Mouse (Mus musculus) neural tube, embryonic 15.5 days (tissue): ENCODE measurements at regions not wholly inside any gene's neighbourhood (a gene's known extent, or its start where the extent isn't known, plus 50 kb on each side); places are given as distances from the start of the nearest gene placed in this dataset.

Source experiments
- ATAC-seq: fragments of 200-750 bp; cut with Nextera tagmentation; 2 replicates; pipeline ENCODE4 v1.8.0; 2017; ENCODE audit warnings: mild to moderate bottlenecking, moderate TSS enrichment, moderate library complexity; ENCODE audit not compliant: low FRiP score
- H3K27ac ChIP-seq: fragments of 300-500 bp; sonication (generic); replicated peaks from 2 replicates; pipeline ENCODE4 v1.5.1; 2015; ENCODE audit warnings: mild to moderate bottlenecking, inconsistent platforms
- H3K27me3 ChIP-seq: fragments of 300-500 bp; sonication (generic); replicated peaks from 2 replicates; pipeline ENCODE4 v1.6.1; 2015; ENCODE audit warnings: inconsistent platforms
- H3K36me3 ChIP-seq: fragments of 300-500 bp; sonication (generic); 2 replicates; pipeline ENCODE4 v1.6.1; 2015; ENCODE audit warnings: inconsistent platforms
- H3K4me1 ChIP-seq: fragments of 300-500 bp; sonication (generic); 2 replicates; pipeline ENCODE4 v1.6.1; 2015; ENCODE audit warnings: inconsistent platforms
- H3K4me2 ChIP-seq: fragments of 300-500 bp; sonication (generic); 2 replicates; pipeline ENCODE4 v1.6.1; 2015; ENCODE audit warnings: inconsistent platforms, mild to moderate bottlenecking, moderate library complexity
- H3K4me3 ChIP-seq: fragments of 300-500 bp; sonication (generic); replicated peaks from 2 replicates; pipeline ENCODE4 v1.5.1; 2015; ENCODE audit warnings: mild to moderate bottlenecking, inconsistent platforms
- H3K9ac ChIP-seq: fragments of 300-500 bp; sonication (generic); replicated peaks from 2 replicates; pipeline ENCODE4 v1.6.1; 2015; ENCODE audit warnings: mild to moderate bottlenecking, inconsistent platforms
- H3K9me3 ChIP-seq: fragments of 300-500 bp; sonication (generic); replicated peaks from 2 replicates; pipeline ENCODE4 v1.6.1; 2016; ENCODE audit warnings: inconsistent platforms
- WGBS: fragments of 180-500 bp; shearing (Covaris S2); methylation state at CpG from one replicate; pipeline ENCODE4 v1.1.7; 2015; ENCODE audit warnings: mixed read lengths; 5-methylcytosine and 5-hydroxymethylcytosine counted together

- peak overlapping the region; percentile 6; the same call in 1 of the 2 replicates for H3K4me3 ChIP-seq
- WGBS, result 3% methylated on average over 25 of the region's 25 CpGs
- H3K27me3 ChIP-seq, result peaks cover 4% of the 10 kb centered on the region; the same call in 1 of the 2 replicates
- no peaks in the 10 kb centered on the region for H3K9me3 ChIP-seq
- H3K4me1 ChIP-seq, result peaks cover 20% of the 10 kb centered on the region
- no peak for ATAC-seq
- no peak overlapping the region for H3K9ac ChIP-seq
- no peaks in the 10 kb centered on the region for H3K36me3 ChIP-seq
- peak overlapping the region; percentile 48 for H3K4me2 ChIP-seq
- no peak overlapping the region for H3K27ac ChIP-seq
Observed at GRCm38 (mm10) chr13:59971231-59972092, 148.5 kb upstream of the Tut7 start.

DNA sequence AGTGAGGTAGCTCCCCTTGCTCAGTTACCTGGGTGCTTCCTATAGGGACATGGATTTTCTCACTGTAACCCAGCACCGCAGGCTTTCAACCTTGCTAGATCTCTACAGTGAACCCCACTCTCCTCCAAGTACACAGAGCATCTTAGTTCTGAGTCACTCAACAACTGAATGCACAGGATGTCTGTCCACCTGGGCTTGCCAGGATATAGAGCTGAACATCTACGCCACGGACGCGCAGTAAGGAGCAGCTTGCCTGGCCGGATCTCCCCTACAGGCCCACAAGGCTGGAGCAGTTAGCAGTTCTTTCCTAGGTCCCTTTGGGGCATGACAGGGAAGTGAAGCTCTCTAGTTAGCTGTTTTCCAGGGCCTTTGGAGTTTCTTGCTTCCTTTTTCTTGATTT, 147.5 kb upstream of the Tut7 start:
- no peaks in the 10 kb centered on the region for H3K9me3 ChIP-seq
- H3K9ac ChIP-seq, result no peak overlapping the region
- no peak for ATAC-seq
- H3K4me2 ChIP-seq, result no peak overlapping the region
- WGBS, result 67% methylated on average over 6 of the region's 6 CpGs
- H3K36me3 ChIP-seq, result no peaks in the 10 kb centered on the region
- H3K4me1 ChIP-seq, result peaks cover 12% of the 10 kb centered on the region
- no peak overlapping the region for H3K27ac ChIP-seq
- H3K4me3 ChIP-seq, result no peak overlapping the region
- peaks cover 4% of the 10 kb centered on the region; the same call in 1 of the 2 replicates for H3K27me3 ChIP-seq

DNA sequence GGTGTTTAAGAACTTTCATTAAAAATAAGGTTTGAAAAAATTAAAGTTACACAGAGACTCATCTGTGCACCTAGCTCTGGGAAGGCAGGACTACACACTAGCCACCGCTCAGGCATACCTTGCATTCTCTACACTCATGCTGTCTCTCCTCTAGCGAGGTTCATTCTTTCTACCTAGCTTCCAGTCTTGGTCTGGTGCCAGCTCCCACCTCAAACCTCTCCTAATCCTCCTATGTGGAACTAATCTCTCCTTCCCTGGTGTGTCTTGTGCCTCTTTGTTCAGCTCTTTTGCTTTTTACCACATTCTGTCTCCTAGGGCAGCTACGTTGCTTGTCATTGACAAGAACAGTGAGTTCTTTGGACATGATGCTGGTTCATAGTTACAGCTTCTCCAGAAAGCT, 146.5 kb upstream of the Tut7 start:
- no peak overlapping the region for H3K9ac ChIP-seq
- H3K27me3 ChIP-seq, result peaks cover 4% of the 10 kb centered on the region; the same call in 1 of the 2 replicates
- H3K4me1 ChIP-seq, result peaks cover 12% of the 10 kb centered on the region
- H3K27ac ChIP-seq, result no peak overlapping the region
- ATAC-seq, result no peak
- no peak overlapping the region for H3K4me3 ChIP-seq
- WGBS, result 75% methylated on average over 3 of the region's 3 CpGs
- no peaks in the 10 kb centered on the region for H3K36me3 ChIP-seq
- no peaks in the 10 kb centered on the region for H3K9me3 ChIP-seq
- H3K4me2 ChIP-seq, result no peak overlapping the region

DNA sequence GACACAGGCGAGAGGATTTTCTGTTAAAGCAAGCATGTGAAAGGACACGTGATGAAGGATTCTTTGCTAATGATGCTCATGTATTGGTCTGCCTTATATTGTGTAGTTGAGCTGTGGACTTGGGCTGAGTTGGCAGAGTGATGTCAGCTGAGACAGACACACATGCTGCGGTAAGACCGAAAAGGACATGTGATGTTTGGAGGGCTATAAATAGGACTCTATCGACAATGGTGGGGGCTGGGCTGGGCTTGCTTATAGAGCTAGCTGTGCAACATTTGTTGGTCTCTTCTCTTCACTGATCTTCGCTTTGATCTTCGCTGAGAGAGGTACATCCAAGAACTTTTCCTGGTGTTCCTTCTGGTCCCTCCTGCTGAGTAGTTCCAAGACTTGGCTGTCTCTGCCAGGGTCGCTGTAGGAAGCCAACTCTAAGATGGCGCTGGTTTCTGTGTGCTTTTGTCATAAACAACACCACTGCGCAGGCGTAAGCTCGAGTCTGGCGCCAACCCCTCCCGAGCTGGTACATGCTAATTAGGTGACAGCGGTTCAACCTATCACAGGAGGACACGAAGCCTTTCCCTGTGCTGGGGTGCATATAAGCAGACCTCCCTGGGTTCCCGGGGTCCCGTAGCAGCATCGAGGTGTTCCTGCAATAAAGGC, 145.8 kb upstream of the Tut7 start:
- H3K9ac ChIP-seq, result no peak overlapping the region
- WGBS, result 88% methylated on average over 19 of the region's 19 CpGs
- no peak for ATAC-seq
- H3K4me2 ChIP-seq, result no peak overlapping the region
- peaks cover 12% of the 10 kb centered on the region for H3K4me1 ChIP-seq
- H3K36me3 ChIP-seq, result no peaks in the 10 kb centered on the region
- peaks cover 4% of the 10 kb centered on the region; the same call in 1 of the 2 replicates for H3K27me3 ChIP-seq
- no peaks in the 10 kb centered on the region for H3K9me3 ChIP-seq
- no peak overlapping the region for H3K4me3 ChIP-seq
- H3K27ac ChIP-seq, result no peak overlapping the region

- Histone ChIP-seq H3K9me3 (no peaks in the 10 kb centered on the region), H3K4me3 (no peak overlapping the region), H3K36me3 (no peaks in the 10 kb centered on the region), H3K27me3 (peaks cover 4% of the 10 kb centered on the region; the same call in 1 of the 2 replicates), H3K4me1 (peaks cover 7% of the 10 kb centered on the region), H3K4me2 (no peak overlapping the region), H3K27ac (no peak overlapping the region; the same call in 1 of the 2 replicates), H3K9ac (no peak overlapping the region)
- ATAC-seq, result no peak
- whole genome bisulfite sequencing, result 69% methylated on average over 17 of the region's 17 CpGs
Observed at GRCm38 (mm10) chr13:59966535-59967255, 143.7 kb upstream of the Tut7 start.

GRCm38 (mm10) chr13:59964981-59965380, 142.0 kb upstream of the Tut7 start:
- Histone ChIP-seq H3K36me3 (no peaks in the 10 kb centered on the region), H3K27ac (no peak overlapping the region), H3K4me1 (no peaks in the 10 kb centered on the region; the same call in 1 of the 2 replicates), H3K9me3 (no peaks in the 10 kb centered on the region), H3K4me3 (no peak overlapping the region), H3K9ac (no peak overlapping the region), H3K27me3 (no peaks in the 10 kb centered on the region; the same call in 1 of the 2 replicates), H3K4me2 (no peak overlapping the region)
- WGBS, result 96% methylated on average over 2 of the region's 2 CpGs
- ATAC-seq, result no peak

- Histone ChIP-seq H3K9ac (no peak overlapping the region), H3K4me3 (no peak overlapping the region), H3K4me1 (no peaks in the 10 kb centered on the region; the same call in 1 of the 2 replicates), H3K27ac (no peak overlapping the region), H3K27me3 (no peaks in the 10 kb centered on the region), H3K4me2 (no peak overlapping the region), H3K36me3 (no peaks in the 10 kb centered on the region), H3K9me3 (no peaks in the 10 kb centered on the region)
- WGBS, result 75% methylated on average over 21 of the region's 21 CpGs
- no peak for ATAC-seq
Observed at GRCm38 (mm10) chr13:59962676-59963664, 140.0 kb upstream of the Tut7 start.

DNA sequence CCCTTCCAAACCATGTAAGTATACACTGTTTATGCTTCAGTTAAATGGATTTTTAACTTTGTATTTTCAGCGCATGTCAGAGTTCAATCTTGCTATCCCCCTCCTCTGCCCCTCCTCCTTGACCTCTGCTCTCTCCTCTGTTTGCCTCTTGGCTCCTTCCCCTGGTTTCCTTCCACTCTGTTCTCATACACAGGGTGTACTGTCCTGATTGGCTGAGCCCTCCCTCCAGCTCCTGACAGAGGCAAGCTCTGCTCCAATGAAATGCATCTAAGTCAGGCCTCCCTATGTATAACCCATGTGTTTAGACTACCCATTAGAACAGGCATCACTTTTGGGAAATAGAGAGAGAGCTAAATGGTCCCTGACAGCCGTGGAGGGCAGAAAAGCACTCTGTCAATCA, 133.5 kb upstream of the Tut7 start:
- H3K4me1 ChIP-seq, result no peaks in the 10 kb centered on the region
- no peak for ATAC-seq
- 71% methylated on average over 2 of the region's 2 CpGs for WGBS
- no peaks in the 10 kb centered on the region for H3K36me3 ChIP-seq
- no peak overlapping the region for H3K9ac ChIP-seq
- H3K27ac ChIP-seq, result no peak overlapping the region
- H3K4me2 ChIP-seq, result no peak overlapping the region
- H3K4me3 ChIP-seq, result no peak overlapping the region
- no peaks in the 10 kb centered on the region for H3K27me3 ChIP-seq
- H3K9me3 ChIP-seq, result no peaks in the 10 kb centered on the region

- H3K4me3 ChIP-seq, result no peak overlapping the region
- H3K27me3 ChIP-seq, result no peaks in the 10 kb centered on the region
- no peaks in the 10 kb centered on the region for H3K4me1 ChIP-seq
- H3K4me2 ChIP-seq, result no peak overlapping the region
- no peak overlapping the region for H3K9ac ChIP-seq
- H3K27ac ChIP-seq, result no peak overlapping the region
- WGBS, result 65% methylated on average over 4 of the region's 4 CpGs
- no peaks in the 10 kb centered on the region for H3K36me3 ChIP-seq
- H3K9me3 ChIP-seq, result no peaks in the 10 kb centered on the region
- ATAC-seq, result no peak
Observed at GRCm38 (mm10) chr13:59952809-59953208, 129.9 kb upstream of the Tut7 start.

- Histone ChIP-seq H3K4me2 (no peak overlapping the region), H3K36me3 (no peaks in the 10 kb centered on the region), H3K9me3 (no peaks in the 10 kb centered on the region), H3K4me3 (no peak overlapping the region), H3K9ac (no peak overlapping the region), H3K4me1 (no peaks in the 10 kb centered on the region), H3K27me3 (no peaks in the 10 kb centered on the region), H3K27ac (no peak overlapping the region)
- 61% methylated on average over 3 of the region's 3 CpGs for WGBS
- no peak for ATAC-seq
Observed at GRCm38 (mm10) chr13:59952116-59952515, 129.2 kb upstream of the Tut7 start.

DNA sequence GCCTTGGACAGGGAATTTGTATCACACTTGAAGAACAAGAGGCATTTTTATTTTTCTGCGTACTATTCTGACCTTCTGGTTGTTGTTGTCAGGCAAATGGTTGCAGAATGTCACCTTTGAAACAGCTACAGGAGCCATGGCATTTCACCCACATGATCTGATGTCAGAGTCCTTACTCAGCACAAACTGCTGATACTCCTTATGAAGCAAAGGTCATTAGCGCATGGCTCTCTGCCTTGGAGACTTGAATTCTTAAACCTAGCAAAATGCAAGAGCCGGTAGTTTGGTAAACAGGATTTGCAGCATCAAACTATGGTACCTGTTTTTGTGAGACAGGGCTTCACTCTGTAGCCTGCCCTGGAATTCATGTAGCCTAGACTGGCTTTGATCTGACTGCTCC, 127.3 kb upstream of the Tut7 start:
- Histone ChIP-seq H3K27me3 (no peaks in the 10 kb centered on the region), H3K4me1 (no peaks in the 10 kb centered on the region), H3K36me3 (no peaks in the 10 kb centered on the region), H3K4me2 (no peak overlapping the region), H3K27ac (no peak overlapping the region), H3K4me3 (no peak overlapping the region), H3K9me3 (no peaks in the 10 kb centered on the region), H3K9ac (no peak overlapping the region)
- WGBS, result 90% methylated on average over 3 of the region's 3 CpGs
- no peak for ATAC-seq
